Mouse (Mus musculus) ES-E14 (cell line): Measurements from ENCODE around the gene Vav3. TPM values are rescaled to one million over a fixed set of nuclear protein-coding genes. Genes with fewer than 3 reads are reported as not detected.

Experiments used
- DNase-seq: peaks from one replicate; pipeline ENCODE4 v3.0.0-alpha.2; 2013; ENCODE audit warnings: low read depth, low spot score
- H3K27ac ChIP-seq: 2 replicates; pipeline ENCODE4 v1.5.1; 2012; ENCODE audit warnings: low read depth, mild to moderate bottlenecking, low read length, moderate library complexity, mixed read lengths; ENCODE audit not compliant: poor library complexity, insufficient read depth, severe bottlenecking
- H3K36me3 ChIP-seq: 2 replicates; pipeline ENCODE4 v1.6.1; 2012; ENCODE audit warnings: mild to moderate bottlenecking, low read length, moderate library complexity, mixed read lengths; ENCODE audit not compliant: control insufficient read depth, poor library complexity, insufficient read depth, severe bottlenecking
- H3K4me1 ChIP-seq, 2 experiments: fragments of 150-350 bp in 1 of 2; sonication (generic) in 1 of 2; 2 replicates each; pipeline ENCODE4 v1.6.1; 2012; ENCODE audit warnings: low read length in 2 of 2, mild to moderate bottlenecking in 1 of 2, mixed read lengths in 1 of 2; ENCODE audit not compliant: control insufficient read depth in 2 of 2, insufficient read depth in 2 of 2, poor library complexity in 1 of 2
- H3K4me3 ChIP-seq, 2 experiments: fragments of 150-350 bp in 1 of 2; sonication (generic) in 1 of 2; 2 replicates each; pipeline ENCODE4 v1.5.1; 2012; ENCODE audit warnings: low read length in 2 of 2, low read depth in 1 of 2, mild to moderate bottlenecking in 1 of 2, mixed read lengths in 1 of 2; ENCODE audit not compliant: insufficient read depth in 1 of 2, poor library complexity in 1 of 2, severe bottlenecking in 1 of 2
- H3K9ac ChIP-seq: 2 replicates; pipeline ENCODE4 v1.6.1; 2012; ENCODE audit warnings: low read depth, mild to moderate bottlenecking, low read length, mixed read lengths; ENCODE audit not compliant: poor library complexity, insufficient read depth, severe bottlenecking
- H3K9me3 ChIP-seq: fragments of 150-350 bp; sonication (generic); 2 replicates; pipeline ENCODE4 v1.6.1; 2012; ENCODE audit warnings: low read depth, mild to moderate bottlenecking, low read length; ENCODE audit not compliant: control insufficient read depth, insufficient read depth
- CHD2 ChIP-seq: IDR thresholded peaks from 2 replicates; pipeline ENCODE4 v1.6.1; 2014; ENCODE audit warnings: mild to moderate bottlenecking, low read depth, low read length, inconsistent platforms
- HCFC1 ChIP-seq: IDR thresholded peaks from 2 replicates; pipeline ENCODE4 v1.6.1; 2012; ENCODE audit warnings: low read length, inconsistent platforms, borderline replicate concordance; ENCODE audit not compliant: insufficient read depth
- MAFK ChIP-seq: IDR thresholded peaks from 2 replicates; pipeline ENCODE4 v1.6.1; 2014; ENCODE audit warnings: mild to moderate bottlenecking, low read depth, low read length, inconsistent platforms; ENCODE audit not compliant: insufficient read depth
- ZC3H11A ChIP-seq: IDR thresholded peaks from 2 replicates; pipeline ENCODE4 v1.6.1; 2012; ENCODE audit warnings: low read depth, mild to moderate bottlenecking, inconsistent platforms, low read length, borderline replicate concordance
- ZNF384 ChIP-seq: IDR thresholded peaks from 2 replicates; pipeline ENCODE4 v1.6.1; 2012; ENCODE audit warnings: low read depth, low read length, inconsistent platforms
- in situ Hi-C, 2 experiments: fragments of 600-800 bp; cut with MboI; formaldehyde crosslinking; loops; one replicate each; pipeline ENCODE4 v1.15.1; 2025; ENCODE audit warnings: low sequenced_read_pairs in 2 of 2, inconsistent platforms in 1 of 2; ENCODE audit not compliant: unreplicated experiment in 2 of 2
- total RNA-seq: library from RNA; depleted of rRNA; stranded (reverse); fragments of 300-350 nt; gene quantifications from 2 replicates; pipeline ENCODE4 v1.2.3, GENCODE M21; 2012

The Vav3 gene
- total RNA-seq, 1 experiment: 1.6 TPM

DNA sequence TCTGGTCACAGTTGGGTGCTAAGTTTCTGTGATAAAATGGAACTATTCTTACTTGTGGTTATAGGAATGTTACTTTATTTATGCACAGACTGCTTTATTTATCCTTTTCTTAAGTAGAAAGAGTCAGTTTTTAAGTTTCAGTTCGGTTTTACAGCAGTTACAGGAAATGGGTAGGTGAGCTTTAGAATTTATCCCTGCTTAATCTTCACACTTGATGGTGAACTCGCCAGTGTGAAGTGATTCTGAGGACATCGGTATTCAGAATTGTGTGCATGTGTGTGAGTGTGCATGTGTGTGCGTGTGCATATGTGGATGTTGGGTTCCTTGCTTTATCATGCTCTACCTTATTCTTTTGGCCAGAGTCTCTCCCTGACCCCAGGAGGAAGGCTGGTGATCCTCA is 32.2 kb downstream of the Vav3 start:
- H3K4me3 ChIP-seq: no peak overlapping the region
- no peaks in the 10 kb centered on the region for H3K36me3 ChIP-seq
- no peak for TF ChIP-seq CHD2
- no peak for DNase-seq
- H3K27ac ChIP-seq: no peak overlapping the region
- in situ Hi-C loops: no loop called here
- no peak overlapping the region for H3K9ac ChIP-seq
- no peaks in the 10 kb centered on the region for H3K4me1 ChIP-seq
- no peaks in the 10 kb centered on the region for H3K9me3 ChIP-seq

DNA sequence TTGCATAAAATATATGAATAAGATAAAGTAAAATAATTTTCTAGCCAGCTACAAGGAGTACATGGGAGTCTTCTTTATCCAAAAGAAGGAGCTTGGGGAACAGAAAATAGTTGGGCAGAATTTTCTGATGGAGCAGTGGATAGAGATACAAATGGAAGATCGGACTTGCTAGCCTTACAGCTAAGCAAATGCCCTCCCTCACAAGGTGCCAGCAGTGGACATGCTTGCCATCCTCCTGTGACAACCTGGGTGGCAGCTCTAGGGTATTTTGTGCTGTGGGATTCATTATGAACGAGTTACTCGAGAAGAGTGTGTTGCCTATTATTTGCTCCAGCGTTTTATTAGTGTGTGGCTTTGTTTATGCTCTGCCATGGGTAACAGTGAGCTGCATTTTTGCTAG is 37.8 kb downstream of the Vav3 start:
- TF ChIP-seq ZC3H11A (no peak), ZNF384 (no peak), MAFK (no peak), CHD2 (no peak), HCFC1 (no peak)
- in situ Hi-C loops: no loop called here
- no peak for DNase-seq
- Histone ChIP-seq H3K4me1 (no peaks in the 10 kb centered on the region), H3K9me3 (no peaks in the 10 kb centered on the region), H3K36me3 (no peaks in the 10 kb centered on the region), H3K9ac (no peak overlapping the region), H3K4me3 (no peak overlapping the region), H3K27ac (no peak overlapping the region)

DNA sequence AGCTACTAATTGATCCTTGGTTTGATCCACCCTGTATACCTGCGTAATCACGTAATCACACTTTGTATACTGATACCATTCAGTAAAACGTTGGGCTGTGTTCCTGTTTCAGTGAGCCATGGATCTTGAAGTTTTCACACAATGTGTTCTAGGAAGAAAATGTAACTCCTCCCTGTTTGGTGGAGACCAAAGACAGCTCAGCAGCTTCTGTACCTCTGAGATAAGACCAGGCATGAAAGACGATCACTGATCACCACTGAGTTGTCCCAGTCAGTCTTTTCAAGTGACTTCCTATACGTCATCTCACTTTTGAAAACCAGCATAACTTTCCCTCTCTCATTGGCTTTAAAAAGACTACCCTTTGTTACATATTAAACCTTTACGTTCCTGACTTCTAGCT is 38.2 kb downstream of the Vav3 start:
- H3K27ac ChIP-seq: no peak overlapping the region
- no peak for TF ChIP-seq MAFK
- TF ChIP-seq ZNF384: no peak
- TF ChIP-seq ZC3H11A: no peak
- TF ChIP-seq HCFC1: no peak
- no peak for TF ChIP-seq CHD2
- DNase-seq: no peak
- no peak overlapping the region for H3K4me3 ChIP-seq
- H3K36me3 ChIP-seq: no peaks in the 10 kb centered on the region
- no peaks in the 10 kb centered on the region for H3K9me3 ChIP-seq
- no peak overlapping the region for H3K9ac ChIP-seq
- in situ Hi-C loops: no loop called here
- no peaks in the 10 kb centered on the region for H3K4me1 ChIP-seq

DNA sequence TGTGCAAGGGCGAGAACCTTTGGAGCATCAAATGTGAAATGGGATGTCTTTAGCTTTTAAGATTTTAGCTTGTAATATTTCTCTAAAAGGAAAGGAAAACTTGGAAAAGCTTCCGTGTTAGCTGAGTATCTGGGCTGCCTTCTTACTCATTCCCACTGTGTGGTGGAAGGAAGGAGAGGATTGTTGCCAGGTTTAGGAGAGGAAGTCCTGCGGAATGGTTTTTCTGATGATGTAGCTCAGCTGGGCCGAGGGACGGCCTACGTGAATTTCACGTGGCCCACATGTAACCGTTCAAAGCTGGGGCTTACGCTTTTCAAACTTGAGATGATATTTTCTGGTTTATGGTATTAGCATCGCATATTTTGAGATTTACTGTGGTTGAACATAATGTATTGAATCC is 48.3 kb downstream of the Vav3 start:
- Histone ChIP-seq H3K4me3 (no peak overlapping the region), H3K9ac (no peak overlapping the region), H3K4me1 (no peaks in the 10 kb centered on the region), H3K9me3 (no peaks in the 10 kb centered on the region), H3K27ac (no peak overlapping the region), H3K36me3 (no peaks in the 10 kb centered on the region)
- in situ Hi-C loops: no loop called here
- no peak for DNase-seq
- no peak for TF ChIP-seq CHD2
- TF ChIP-seq ZNF384: no peak
- TF ChIP-seq MAFK: no peak
- no peak for TF ChIP-seq HCFC1
- TF ChIP-seq ZC3H11A: no peak

DNA sequence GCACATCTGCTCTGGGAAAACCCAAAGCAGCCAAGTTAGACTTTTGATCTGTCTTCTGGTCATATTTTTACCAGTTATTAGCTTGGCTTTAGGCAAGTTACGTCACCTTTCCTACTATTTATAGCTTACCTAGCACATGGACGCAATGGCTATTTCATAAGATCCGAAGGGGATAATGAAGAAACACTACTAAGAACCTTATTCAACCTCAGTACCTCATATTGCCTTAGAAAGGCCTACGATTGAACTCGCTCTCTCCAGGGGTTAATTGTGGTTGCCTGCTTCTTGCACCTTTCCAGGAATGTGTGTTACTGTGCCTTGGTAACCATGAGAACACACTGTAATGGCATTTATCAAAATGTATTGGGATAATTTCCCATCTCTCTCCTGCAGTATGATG is 61.1 kb downstream of the Vav3 start:
- Histone ChIP-seq H3K4me1 (no peaks in the 10 kb centered on the region), H3K9me3 (no peaks in the 10 kb centered on the region), H3K27ac (no peak overlapping the region), H3K4me3 (no peak overlapping the region), H3K9ac (no peak overlapping the region), H3K36me3 (no peaks in the 10 kb centered on the region)
- DNase-seq: no peak
- TF ChIP-seq ZNF384 (no peak), CHD2 (no peak), HCFC1 (no peak), MAFK (no peak), ZC3H11A (no peak)
- in situ Hi-C loops: no loop called here
